Mouse (Mus musculus): ENCODE data around the gene Snrnp200. TPM values are rescaled to one million over a fixed set of nuclear protein-coding genes. Genes with fewer than 3 reads are reported as not detected.

Snrnp200 gene
- total and polyA plus RNA-seq, 3 experiments, result 67.5 to 137 (median 122) TPM

GRCm38 (mm10) chr2:127237897-127238610, 29.9 kb downstream of the Snrnp200 start:
- H3K4me1 ChIP-seq (ENCODE audit: control insufficient read depth in 1 of 2, insufficient read depth in 2 of 2, low read length in 2 of 2), result no peaks in the 10 kb centered on the region
- no peak overlapping the region for H3K9ac ChIP-seq (ENCODE audit: control insufficient read depth, low read depth, low read length, poor library complexity, severe bottlenecking)
- H3K27ac ChIP-seq (ENCODE audit: control insufficient read depth, low read depth, low read length), result no peak overlapping the region
- H3K27me3 ChIP-seq (ENCODE audit: control insufficient read depth in 1 of 2, insufficient read depth in 2 of 2, low read length in 2 of 2), result no peaks in the 10 kb centered on the region
- H3K79me2 ChIP-seq (ENCODE audit: control insufficient read depth, insufficient read depth, low read length, poor library complexity), result no peaks in the 10 kb centered on the region
- no peak for TF ChIP-seq MAX (IDR thresholded peaks at IDR 0.05; ENCODE audit: low read length)
- no peak for TF ChIP-seq NELFE (IDR thresholded peaks at IDR 0.05; ENCODE audit: low read depth, low read length)
- TF ChIP-seq MYC (IDR thresholded peaks at IDR 0.05; ENCODE audit: low read depth, low read length), result no peak
- TF ChIP-seq UBTF (IDR thresholded peaks at IDR 0.05; ENCODE audit: borderline replicate concordance, insufficient read depth, low read depth, low read length), result no peak
- no peak for TF ChIP-seq ZC3H11A (IDR thresholded peaks at IDR 0.05; ENCODE audit: low read depth, low read length)
- no peak for TF ChIP-seq RCOR1 (IDR thresholded peaks at IDR 0.05; ENCODE audit: low read depth, low read length)
- no peak for TF ChIP-seq USF1 (IDR thresholded peaks at IDR 0.05; ENCODE audit: low read depth, low read length)
- TF ChIP-seq NRF1 (IDR thresholded peaks at IDR 0.05; ENCODE audit: insufficient read depth, low read depth, low read length, poor library complexity, severe bottlenecking), result no peak
- no peak for TF ChIP-seq MYB (IDR thresholded peaks at IDR 0.05; ENCODE audit: low read depth, low read length)
- TF ChIP-seq MAZ (IDR thresholded peaks at IDR 0.05; ENCODE audit: low read depth, low read length), result no peak
- TF ChIP-seq CHD1 (IDR thresholded peaks at IDR 0.05; ENCODE audit: low read depth, low read length), result no peak
- TF ChIP-seq ELF1 (IDR thresholded peaks at IDR 0.05; ENCODE audit: low read depth, low read length), result no peak
- TF ChIP-seq CHD2 (IDR thresholded peaks at IDR 0.05; ENCODE audit: low read length), result no peak
- no peak for TF ChIP-seq ZMIZ1 (IDR thresholded peaks at IDR 0.05; ENCODE audit: low read depth, low read length)
- no peak for TF ChIP-seq MXI1 (IDR thresholded peaks at IDR 0.05; ENCODE audit: low read depth, low read length)
- H3K36me3 ChIP-seq (ENCODE audit: control insufficient read depth in 1 of 2, insufficient read depth in 2 of 2, low read length in 2 of 2), result peaks cover 0 to 24% of the 10 kb centered on the region in 2 experiments; a peak in 2 of 4 replicates
- no peak for DNase-seq (ENCODE audit: low read depth, low spot score)
- H3K9me3 ChIP-seq (replicated peaks; ENCODE audit: insufficient read depth, low read length), result no peaks in the 10 kb centered on the region
- H3K4me3 ChIP-seq (ENCODE audit: control insufficient read depth in 1 of 2, insufficient read depth in 1 of 2, low read depth in 2 of 2, low read length in 2 of 2), result no peak overlapping the region

- Histone ChIP-seq H3K79me2 (ENCODE audit: control insufficient read depth, insufficient read depth, low read length, poor library complexity) (no peaks in the 10 kb centered on the region), H3K4me1 (ENCODE audit: control insufficient read depth in 1 of 2, insufficient read depth in 2 of 2, low read length in 2 of 2) (no peaks in the 10 kb centered on the region), H3K9ac (ENCODE audit: control insufficient read depth, low read depth, low read length, poor library complexity, severe bottlenecking) (no peak overlapping the region), H3K36me3 (ENCODE audit: control insufficient read depth in 1 of 2, insufficient read depth in 2 of 2, low read length in 2 of 2) (peaks cover 0 to 25% of the 10 kb centered on the region in 2 experiments; a peak in 2 of 4 replicates), H3K4me3 (ENCODE audit: control insufficient read depth in 1 of 2, insufficient read depth in 1 of 2, low read depth in 2 of 2, low read length in 2 of 2) (no peak overlapping the region), H3K27me3 (ENCODE audit: control insufficient read depth in 1 of 2, insufficient read depth in 2 of 2, low read length in 2 of 2) (no peaks in the 10 kb centered on the region), H3K27ac (ENCODE audit: control insufficient read depth, low read depth, low read length) (no peak overlapping the region), H3K9me3 (replicated peaks; ENCODE audit: insufficient read depth, low read length) (no peaks in the 10 kb centered on the region)
- TF ChIP-seq NRF1 (IDR thresholded peaks at IDR 0.05; ENCODE audit: insufficient read depth, low read depth, low read length, poor library complexity, severe bottlenecking) (no peak), ETS1 (IDR thresholded peaks at IDR 0.05; ENCODE audit: low read depth, low read length) (no peak), BHLHE40 (IDR thresholded peaks at IDR 0.05; ENCODE audit: borderline replicate concordance, low read depth, low read length) (no peak)
- no peak for DNase-seq (ENCODE audit: low read depth, low spot score)
Observed at GRCm38 (mm10) chr2:127240065-127240464, 31.9 kb downstream of the Snrnp200 start.

Measured in MEL (cell line).